Mouse (Mus musculus): ENCODE measurements at regions not wholly inside any gene's neighbourhood (a gene's known extent, or its start where the extent isn't known, plus 50 kb on each side); places are given as distances from the start of the nearest gene placed in this dataset.
"Not testable (repeated sequence)": the region's sequence is repeated elsewhere in the genome, so short reads cannot be mapped to it uniquely, and the experiment has no call there.

GRCm38 (mm10) chr1:48652545-48652944, 1759.9 kb upstream of the Slc39a10 start:
- H3K9ac ChIP-seq (ENCODE audit: insufficient read depth, low read depth, low read length, poor library complexity, severe bottlenecking); H3K36me3 ChIP-seq (ENCODE audit: control insufficient read depth, insufficient read depth, low read length, poor library complexity, severe bottlenecking); H3K27ac ChIP-seq (ENCODE audit: insufficient read depth, low read depth, low read length, poor library complexity, severe bottlenecking); H3K4me1 ChIP-seq (ENCODE audit: control insufficient read depth in 2 of 2, insufficient read depth in 2 of 2, low read length in 2 of 2, poor library complexity in 1 of 2); H3K4me3 ChIP-seq (ENCODE audit: insufficient read depth in 1 of 2, low read depth in 1 of 2, low read length in 2 of 2, poor library complexity in 1 of 2, severe bottlenecking in 1 of 2); H3K9me3 ChIP-seq (ENCODE audit: control insufficient read depth, insufficient read depth, low read depth, low read length); in situ Hi-C loops (cut with MboI; ENCODE audit: low sequenced_read_pairs in 2 of 2, unreplicated experiment in 2 of 2); DNase-seq (ENCODE audit: low read depth, low spot score): not testable (repeated sequence)
- peak; percentile 88 for TF ChIP-seq ZNF384 (IDR thresholded peaks at IDR 0.05; ENCODE audit: low read depth, low read length)

DNA sequence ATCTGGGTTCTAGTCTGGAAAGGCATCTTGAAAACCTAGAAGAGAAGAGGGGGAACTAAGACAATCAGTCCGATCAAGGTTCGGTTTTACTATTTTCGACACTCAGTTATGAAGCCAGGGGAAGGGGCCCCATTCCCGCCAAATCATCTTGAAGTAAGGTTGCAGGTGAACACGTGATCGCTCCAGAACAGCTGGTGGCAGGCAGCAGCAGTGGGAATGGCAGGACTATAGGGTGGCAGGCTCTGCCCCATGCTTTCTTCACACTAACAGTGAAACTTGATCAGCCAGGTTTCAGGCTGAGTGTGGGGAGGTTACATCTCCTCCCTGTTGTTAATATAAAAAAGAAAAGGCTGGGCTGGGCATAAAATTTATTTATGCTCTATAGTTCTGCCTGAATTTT, 1758.7 kb upstream of the Slc39a10 start:
- Histone ChIP-seq H3K4me1 (ENCODE audit: control insufficient read depth in 2 of 2, insufficient read depth in 2 of 2, low read length in 2 of 2, poor library complexity in 1 of 2) (peaks cover 0 to 1% of the 10 kb centered on the region in 2 experiments; a peak in 2 of 4 replicates), H3K27ac (ENCODE audit: insufficient read depth, low read depth, low read length, poor library complexity, severe bottlenecking) (peak overlapping the region; percentile 89), H3K4me3 (ENCODE audit: insufficient read depth in 1 of 2, low read depth in 1 of 2, low read length in 2 of 2, poor library complexity in 1 of 2, severe bottlenecking in 1 of 2) (no peak overlapping the region), H3K9ac (ENCODE audit: insufficient read depth, low read depth, low read length, poor library complexity, severe bottlenecking) (no peak overlapping the region), H3K9me3 (ENCODE audit: control insufficient read depth, insufficient read depth, low read depth, low read length) (no peaks in the 10 kb centered on the region), H3K36me3 (ENCODE audit: control insufficient read depth, insufficient read depth, low read length, poor library complexity, severe bottlenecking) (no peaks in the 10 kb centered on the region)
- TF ChIP-seq CHD2 (IDR thresholded peaks at IDR 0.05; ENCODE audit: low read depth, low read length) (no peak), HCFC1 (IDR thresholded peaks at IDR 0.05; ENCODE audit: borderline replicate concordance, insufficient read depth, low read length) (no peak), ZC3H11A (IDR thresholded peaks at IDR 0.05; ENCODE audit: borderline replicate concordance, low read depth, low read length) (no peak), ZNF384 (IDR thresholded peaks at IDR 0.05; ENCODE audit: low read depth, low read length) (no peak), MAFK (IDR thresholded peaks at IDR 0.05; ENCODE audit: insufficient read depth, low read depth, low read length) (no peak)
- in situ Hi-C loops (cut with MboI; ENCODE audit: low sequenced_read_pairs in 2 of 2, unreplicated experiment in 2 of 2): no loop called here
- DNase-seq (ENCODE audit: low read depth, low spot score): no peak

DNA sequence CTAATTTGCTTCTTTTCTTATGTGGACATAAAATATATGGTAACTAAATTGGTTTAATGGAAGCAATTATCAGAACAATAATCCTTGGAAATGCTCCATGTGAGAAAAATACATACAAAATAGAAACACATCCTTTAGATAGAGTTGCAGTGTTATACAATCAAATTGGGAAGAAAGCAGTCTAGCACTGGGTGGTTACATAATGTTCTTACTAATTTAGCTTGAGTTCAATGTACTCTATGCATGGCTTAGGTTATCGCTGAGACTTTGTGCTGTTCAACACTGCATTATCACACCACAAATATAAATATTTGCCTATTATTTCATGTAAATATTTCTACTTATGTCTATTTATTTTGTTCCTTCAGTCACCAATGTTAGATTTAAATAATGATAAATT, 1724.5 kb upstream of the Slc39a10 start:
- no peak overlapping the region for H3K27ac ChIP-seq (ENCODE audit: insufficient read depth, low read depth, low read length, poor library complexity, severe bottlenecking)
- no peak overlapping the region for H3K9ac ChIP-seq (ENCODE audit: insufficient read depth, low read depth, low read length, poor library complexity, severe bottlenecking)
- H3K4me1 ChIP-seq (ENCODE audit: control insufficient read depth in 2 of 2, insufficient read depth in 2 of 2, low read length in 2 of 2, poor library complexity in 1 of 2): no peaks in the 10 kb centered on the region
- no peak overlapping the region for H3K4me3 ChIP-seq (ENCODE audit: insufficient read depth in 1 of 2, low read depth in 1 of 2, low read length in 2 of 2, poor library complexity in 1 of 2, severe bottlenecking in 1 of 2)
- no peaks in the 10 kb centered on the region for H3K36me3 ChIP-seq (ENCODE audit: control insufficient read depth, insufficient read depth, low read length, poor library complexity, severe bottlenecking)
- DNase-seq (ENCODE audit: low read depth, low spot score): no peak
- TF ChIP-seq HCFC1 (IDR thresholded peaks at IDR 0.05; ENCODE audit: borderline replicate concordance, insufficient read depth, low read length) (no peak), CHD2 (IDR thresholded peaks at IDR 0.05; ENCODE audit: low read depth, low read length) (no peak), ZC3H11A (IDR thresholded peaks at IDR 0.05; ENCODE audit: borderline replicate concordance, low read depth, low read length) (no peak), ZNF384 (IDR thresholded peaks at IDR 0.05; ENCODE audit: low read depth, low read length) (no peak), MAFK (IDR thresholded peaks at IDR 0.05; ENCODE audit: insufficient read depth, low read depth, low read length) (no peak)
- no peaks in the 10 kb centered on the region for H3K9me3 ChIP-seq (ENCODE audit: control insufficient read depth, insufficient read depth, low read depth, low read length)
- in situ Hi-C loops (cut with MboI; ENCODE audit: low sequenced_read_pairs in 2 of 2, unreplicated experiment in 2 of 2): no loop called here

GRCm38 (mm10) chr1:48609026-48609425, 1716.4 kb upstream of the Slc39a10 start:
- Histone ChIP-seq H3K27ac (ENCODE audit: insufficient read depth, low read depth, low read length, poor library complexity, severe bottlenecking) (no peak overlapping the region), H3K36me3 (ENCODE audit: control insufficient read depth, insufficient read depth, low read length, poor library complexity, severe bottlenecking) (no peaks in the 10 kb centered on the region), H3K4me3 (ENCODE audit: insufficient read depth in 1 of 2, low read depth in 1 of 2, low read length in 2 of 2, poor library complexity in 1 of 2, severe bottlenecking in 1 of 2) (no peak overlapping the region), H3K4me1 (ENCODE audit: control insufficient read depth in 2 of 2, insufficient read depth in 2 of 2, low read length in 2 of 2, poor library complexity in 1 of 2) (no peaks in the 10 kb centered on the region), H3K9me3 (ENCODE audit: control insufficient read depth, insufficient read depth, low read depth, low read length) (no peaks in the 10 kb centered on the region), H3K9ac (ENCODE audit: insufficient read depth, low read depth, low read length, poor library complexity, severe bottlenecking) (no peak overlapping the region)
- TF ChIP-seq CHD2 (IDR thresholded peaks at IDR 0.05; ENCODE audit: low read depth, low read length): no peak
- no peak for TF ChIP-seq HCFC1 (IDR thresholded peaks at IDR 0.05; ENCODE audit: borderline replicate concordance, insufficient read depth, low read length)
- TF ChIP-seq MAFK (IDR thresholded peaks at IDR 0.05; ENCODE audit: insufficient read depth, low read depth, low read length): no peak
- no peak for TF ChIP-seq ZC3H11A (IDR thresholded peaks at IDR 0.05; ENCODE audit: borderline replicate concordance, low read depth, low read length)
- TF ChIP-seq ZNF384 (IDR thresholded peaks at IDR 0.05; ENCODE audit: low read depth, low read length): no peak
- in situ Hi-C loops (cut with MboI; ENCODE audit: low sequenced_read_pairs in 2 of 2, unreplicated experiment in 2 of 2): no loop called here
- no peak for DNase-seq (ENCODE audit: low read depth, low spot score)
